Mouse (Mus musculus): ENCODE results near the gene Peli1.
"Not testable (repeated sequence)": the region's sequence is repeated elsewhere in the genome, so short reads cannot be mapped to it uniquely, and the experiment has no call there.

Gene Peli1

DNA sequence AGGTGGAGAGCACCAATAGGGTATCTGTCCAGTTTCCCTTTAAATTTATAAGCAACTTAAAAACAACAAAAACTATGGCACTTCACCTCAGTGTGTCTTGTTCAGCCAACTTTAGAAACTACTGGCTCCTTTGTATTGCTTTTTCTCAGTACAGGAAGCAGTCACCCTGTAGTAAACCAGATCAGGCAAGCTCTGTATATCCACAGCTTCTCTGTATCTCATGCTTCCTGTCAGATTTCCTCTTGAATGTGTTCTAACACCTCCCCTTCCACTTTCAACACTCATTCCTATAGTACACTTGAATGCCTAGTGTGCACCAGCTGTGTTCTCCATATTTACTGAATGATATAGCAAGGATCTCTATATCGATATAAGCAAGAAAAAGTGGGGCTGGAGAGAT is 60.6 kb downstream of the Peli1 start:
- DNase-seq (ENCODE audit: low spot score in 2 of 2), result no peak

DNA sequence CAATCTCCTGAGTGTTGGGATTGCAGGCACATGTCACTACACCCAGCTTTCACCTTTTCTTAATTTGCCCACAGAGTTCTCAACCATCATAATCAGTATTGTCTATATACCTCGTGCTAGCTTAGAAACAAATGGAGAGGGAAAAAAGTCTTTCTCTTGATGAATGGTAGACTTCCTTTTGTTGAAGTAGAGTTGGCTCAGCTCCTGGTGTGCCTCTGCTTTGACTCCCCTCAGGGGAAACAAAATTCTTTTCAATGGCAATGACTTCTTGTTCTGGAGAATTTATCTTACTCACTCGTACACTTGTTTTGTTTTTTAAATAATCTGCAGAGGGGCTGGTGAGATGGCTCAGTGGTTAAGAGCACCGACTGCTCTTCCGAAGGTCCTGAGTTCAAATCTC is 62.0 kb downstream of the Peli1 start:
- no peak for DNase-seq (ENCODE audit: low spot score in 2 of 2)

DNA sequence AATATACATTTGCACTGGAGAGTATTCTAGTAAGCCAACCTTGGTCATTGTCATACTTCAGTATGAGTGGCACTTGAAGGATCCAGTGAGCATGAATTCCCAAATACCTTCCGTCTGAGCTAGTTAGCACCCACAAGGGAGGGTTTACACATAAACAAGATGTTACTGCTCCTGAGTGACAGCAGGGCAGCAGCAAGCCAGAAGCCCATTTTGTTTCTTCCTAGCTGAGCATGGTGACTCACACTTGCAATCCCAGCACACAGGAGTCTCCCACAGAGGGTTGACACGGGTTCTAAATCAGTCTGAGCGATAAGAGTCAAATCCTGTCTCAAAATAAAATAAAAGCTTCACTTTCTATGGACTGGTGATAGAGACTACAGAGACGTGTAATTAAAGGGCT is 66.5 kb downstream of the Peli1 start:
- no peak for DNase-seq (ENCODE audit: low spot score in 2 of 2)

DNA sequence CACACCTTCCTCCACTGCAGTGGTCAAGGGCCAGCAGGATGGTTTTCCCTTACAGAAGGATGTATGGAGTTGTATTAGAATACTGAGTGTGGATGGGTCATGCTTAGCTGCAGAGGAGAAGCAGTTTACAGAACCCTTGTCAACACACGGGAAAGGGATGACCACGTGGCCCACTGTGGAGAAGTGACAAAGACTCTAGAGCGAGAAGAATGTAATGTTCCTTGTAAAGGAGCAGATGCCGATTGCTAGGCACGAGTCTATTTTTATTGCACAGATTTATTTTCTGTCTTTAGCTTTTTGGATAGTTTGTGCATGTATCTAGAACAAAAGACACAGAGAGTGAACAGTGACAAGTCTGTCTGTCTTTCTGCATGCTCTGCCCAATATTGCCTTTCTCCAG is 71.0 kb downstream of the Peli1 start:
- DNase-seq (ENCODE audit: low spot score in 2 of 2), result no peak

DNA sequence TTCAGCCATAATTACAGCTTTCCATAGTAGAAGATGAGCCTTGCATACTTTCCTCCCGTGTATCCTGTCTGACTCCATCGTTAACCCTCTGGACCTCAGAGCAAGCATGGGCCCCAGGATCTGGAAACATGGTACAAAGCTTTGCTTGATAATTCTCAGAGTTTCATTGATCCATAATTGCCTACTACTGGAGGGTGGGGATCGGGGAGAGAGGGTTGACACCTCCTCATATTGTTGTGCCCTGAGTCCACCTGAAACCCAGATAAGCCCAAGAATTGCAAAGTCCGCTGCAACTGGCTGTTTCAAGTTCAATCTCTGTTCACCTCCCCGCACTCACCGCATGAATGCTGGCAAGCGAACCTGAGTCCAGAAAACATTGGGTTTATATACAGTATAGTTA is 72.1 kb downstream of the Peli1 start:
- DNase-seq (ENCODE audit: low spot score in 2 of 2), result no peak

DNA sequence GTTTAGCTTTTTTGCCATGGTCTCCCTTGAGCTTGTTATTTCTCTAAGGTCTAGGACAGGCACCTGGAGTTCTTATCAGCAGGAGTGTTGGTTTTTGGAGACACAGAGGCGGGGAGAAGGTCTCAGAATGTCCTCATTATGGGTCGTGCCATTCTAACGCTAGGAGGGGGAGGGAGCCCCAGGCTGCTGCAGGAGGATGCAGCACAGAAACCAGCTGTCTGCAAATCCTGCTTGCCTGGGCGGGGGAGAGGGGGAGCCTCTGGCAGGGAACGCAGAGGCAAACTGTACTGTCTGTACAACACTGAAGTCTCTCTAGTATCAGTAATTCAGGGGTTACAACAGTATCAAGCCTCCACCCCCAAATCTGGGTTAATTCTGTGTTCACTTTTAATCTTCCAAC is 72.6 kb downstream of the Peli1 start:
- DNase-seq (ENCODE audit: low spot score in 2 of 2), result no peak

- no peak for DNase-seq (ENCODE audit: low spot score in 2 of 2)
Observed at GRCm38 (mm10) chr11:21164312-21164993, 73.4 kb downstream of the Peli1 start.

DNA sequence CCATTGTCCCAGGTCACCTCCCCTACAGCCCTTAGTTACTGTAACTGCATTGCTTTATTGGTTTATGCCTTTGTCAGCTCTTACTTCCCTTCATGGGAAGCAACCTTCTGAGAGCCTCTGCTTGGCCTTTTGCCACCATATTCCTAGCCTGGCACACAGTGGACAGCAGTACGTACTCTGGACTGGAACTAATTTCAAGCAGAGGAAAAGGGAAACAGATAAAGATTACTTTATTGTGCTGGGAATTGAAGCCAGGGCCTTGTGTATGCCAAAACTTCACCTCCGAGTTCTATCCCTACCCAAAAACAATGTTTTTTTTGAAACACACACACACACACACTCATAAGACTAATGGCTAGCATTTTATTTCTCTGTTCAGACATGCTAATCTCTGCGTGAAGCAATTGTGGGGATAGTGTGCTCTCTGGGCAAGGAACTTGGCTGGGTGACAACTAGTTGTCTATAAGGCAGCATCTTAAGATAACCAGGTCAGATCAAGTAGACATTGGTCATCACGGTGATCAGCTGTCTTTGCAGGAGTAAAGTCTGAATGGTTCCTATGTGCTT is 74.0 kb downstream of the Peli1 start:
- no peak for DNase-seq (ENCODE audit: low spot score in 2 of 2)

DNA sequence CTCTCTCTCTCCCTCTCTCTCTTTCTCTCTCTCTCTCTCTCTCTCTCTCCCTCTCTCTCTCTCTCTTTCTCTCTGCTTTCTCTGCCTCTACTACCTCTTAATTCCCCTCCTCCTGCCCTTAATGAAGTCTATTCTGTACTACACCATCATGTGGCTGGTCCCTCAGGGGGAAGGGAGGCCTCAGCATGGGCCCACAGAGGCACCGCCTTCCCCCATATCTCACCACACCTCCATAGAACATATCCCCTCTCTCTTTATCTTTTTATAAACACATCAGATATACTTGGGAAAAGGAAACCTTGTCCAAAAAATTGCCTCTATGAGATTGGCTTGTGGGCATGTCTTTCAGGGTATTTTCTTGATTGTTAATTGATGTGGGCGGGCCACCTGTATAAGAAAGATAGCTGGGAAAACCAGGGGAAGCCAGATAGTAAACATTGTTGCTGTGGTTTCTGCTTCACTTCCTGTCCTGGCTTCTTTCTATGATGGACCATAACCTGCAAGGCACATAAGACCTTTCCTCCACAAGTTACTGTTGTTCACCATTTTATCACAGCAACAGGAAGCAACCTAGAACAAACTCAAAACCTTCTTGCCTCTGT is 75.5 kb downstream of the Peli1 start:
- DNase-seq (ENCODE audit: low spot score in 2 of 2), result no peak

GRCm38 (mm10) chr11:21168828-21169607 is 77.9 kb downstream of the Peli1 start:
- no peak for DNase-seq (ENCODE audit: low spot score in 2 of 2)

DNA sequence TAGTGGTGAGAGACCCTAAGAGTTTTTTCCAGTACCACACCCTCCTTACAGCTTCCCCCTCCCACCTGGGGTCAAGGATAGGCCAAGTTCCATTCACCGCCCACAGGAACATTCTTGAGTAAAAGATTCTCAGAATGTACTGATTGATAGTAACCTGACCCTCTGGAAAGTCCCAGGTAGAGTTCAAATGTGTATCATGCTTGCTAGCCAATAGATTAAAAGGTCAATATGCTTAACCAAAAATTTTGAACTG is 78.4 kb downstream of the Peli1 start:
- DNase-seq (ENCODE audit: low spot score in 2 of 2), result not testable (repeated sequence)

DNA sequence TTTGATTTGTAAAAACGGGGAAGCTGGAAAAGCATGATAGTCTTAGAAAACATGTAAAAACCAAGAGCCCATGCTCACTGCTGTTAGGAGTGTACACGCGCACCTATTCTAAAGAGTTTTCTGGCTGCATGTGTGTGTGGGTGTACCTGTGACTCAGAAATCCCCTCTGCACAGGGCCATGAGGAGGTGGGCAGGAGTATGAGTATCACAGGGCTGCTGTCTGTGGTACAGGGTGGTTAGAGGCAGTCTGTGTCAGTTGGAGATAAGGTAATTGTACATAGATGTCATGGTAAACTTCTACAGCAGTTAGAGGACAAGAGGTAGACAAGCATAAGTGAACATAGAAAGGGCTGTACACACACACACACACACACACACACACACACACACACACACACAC is 81.2 kb downstream of the Peli1 start:
- peak in 1 of 2 experiments; percentile 24 for DNase-seq (ENCODE audit: low spot score in 2 of 2)

DNA sequence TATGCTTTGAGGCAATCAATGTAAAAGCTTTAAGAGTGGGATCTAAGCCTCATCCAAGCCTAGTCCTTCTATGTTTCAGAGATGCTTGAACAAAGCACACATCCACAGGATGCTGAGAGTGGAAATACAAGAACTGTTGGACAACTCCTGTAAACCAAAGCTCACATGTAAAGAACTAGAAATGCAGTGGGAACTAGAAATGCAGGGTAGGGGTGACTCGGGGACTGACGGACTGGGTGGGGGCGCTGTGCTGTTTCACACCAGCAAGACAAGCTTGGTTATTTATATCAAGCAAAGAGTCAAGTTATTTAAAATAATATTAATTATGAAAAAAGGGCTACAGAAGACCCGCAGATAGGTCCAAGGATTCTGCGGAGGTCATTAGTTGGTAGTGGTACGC is 82.8 kb downstream of the Peli1 start:
- DNase-seq (ENCODE audit: low spot score in 2 of 2), result no peak

DNA sequence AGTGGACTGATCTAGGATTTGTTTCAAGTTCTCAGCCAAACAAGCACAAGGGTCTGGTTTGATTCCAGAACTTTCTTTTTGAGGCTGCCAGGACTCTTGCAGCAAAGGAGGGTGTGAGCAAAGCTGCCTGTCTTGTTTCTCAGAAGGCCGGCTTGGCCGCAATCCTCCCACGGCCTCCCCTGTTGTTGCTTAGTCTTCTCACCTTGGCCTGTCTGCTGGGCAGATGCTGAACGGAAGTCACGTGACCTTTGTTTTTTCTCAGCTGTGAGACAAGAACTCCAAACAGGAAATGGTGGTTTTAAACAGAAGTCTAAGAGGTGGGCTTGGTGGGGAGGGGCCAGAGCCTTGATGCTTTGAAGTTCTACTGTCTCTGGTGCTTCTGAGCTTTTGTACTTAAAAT is 83.3 kb downstream of the Peli1 start:
- peak; percentile 90 to 91 for DNase-seq (ENCODE audit: low spot score in 2 of 2)

- no peak for DNase-seq (ENCODE audit: low spot score in 2 of 2)
Observed at GRCm38 (mm10) chr11:21175063-21175462, 84.0 kb downstream of the Peli1 start.

- no peak for DNase-seq (ENCODE audit: low spot score in 2 of 2)
Observed at GRCm38 (mm10) chr11:21176491-21176890, 85.4 kb downstream of the Peli1 start.

GRCm38 (mm10) chr11:21178343-21178742 is 87.3 kb downstream of the Peli1 start:
- DNase-seq (ENCODE audit: low spot score in 2 of 2), result peak; percentile 68 to 76

DNA sequence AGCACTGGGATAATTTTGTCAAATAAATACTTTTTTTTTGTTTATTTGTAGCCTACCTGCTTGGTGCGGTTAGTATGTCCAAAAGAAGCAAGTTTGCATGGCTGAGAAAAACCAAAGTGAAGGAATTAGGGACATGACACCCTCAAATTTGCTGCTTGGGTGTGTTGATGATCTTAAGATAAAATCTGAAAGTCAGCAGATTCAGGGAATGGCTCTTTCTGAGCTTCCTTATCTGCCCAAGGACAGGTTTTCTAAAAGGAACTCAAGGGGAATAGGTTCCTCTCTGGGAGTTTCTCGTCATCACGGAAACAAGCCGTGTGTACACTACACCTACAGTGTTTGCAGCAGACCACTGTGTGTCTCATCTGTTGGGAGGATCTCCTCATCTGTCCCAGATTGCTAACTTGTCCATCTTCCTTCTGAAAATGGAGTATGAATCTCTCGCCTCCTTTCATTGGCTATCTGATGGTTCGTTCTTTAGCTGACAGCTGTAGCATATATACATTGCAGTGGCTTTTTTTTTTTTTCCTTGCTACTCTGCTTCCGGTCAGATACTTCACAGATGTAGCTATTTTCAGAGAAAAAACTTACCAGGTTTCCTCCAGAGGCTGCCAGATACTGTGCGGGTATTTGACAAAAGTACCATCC is 88.0 kb downstream of the Peli1 start:
- no peak for DNase-seq (ENCODE audit: low spot score in 2 of 2)

- DNase-seq (ENCODE audit: low spot score in 2 of 2), result not testable (repeated sequence)
Observed at GRCm38 (mm10) chr11:21179873-21180272, 88.8 kb downstream of the Peli1 start.

DNA sequence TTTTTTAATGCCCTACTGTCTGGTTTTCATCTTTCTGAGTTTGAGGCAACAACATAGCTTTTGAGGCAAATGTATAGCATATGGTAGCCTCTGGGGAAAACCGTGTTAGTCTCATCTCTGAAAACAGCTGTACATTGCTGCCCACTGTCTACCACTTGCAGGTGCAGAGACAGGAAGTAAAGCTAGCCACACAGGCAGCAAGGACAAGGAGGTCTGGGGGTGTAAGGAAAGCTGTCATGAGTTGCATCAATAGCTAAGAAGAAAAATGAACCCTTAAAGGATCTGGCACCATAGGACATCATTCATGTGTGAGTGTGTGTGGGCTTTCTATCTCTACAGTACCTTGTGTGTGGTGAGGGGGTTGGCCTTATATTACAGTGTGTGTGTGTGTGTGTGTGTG is 89.6 kb downstream of the Peli1 start:
- peak; percentile 79 to 80 for DNase-seq (ENCODE audit: low spot score in 2 of 2)

- DNase-seq (ENCODE audit: low spot score in 2 of 2), result no peak
Observed at GRCm38 (mm10) chr11:21181616-21182015, 90.5 kb downstream of the Peli1 start.

GRCm38 (mm10) chr11:21182709-21183108 is 91.6 kb downstream of the Peli1 start:
- no peak for DNase-seq (ENCODE audit: low spot score in 2 of 2)

Measured in spleen, postnatal 36 days (tissue).